Mouse (Mus musculus) spleen, postnatal 0 days (tissue): ENCODE data around the gene Olfr701. TPM values are rescaled to one million over a fixed set of nuclear protein-coding genes. Genes with fewer than 3 reads are reported as not detected.

Experiments used
- polyA plus RNA-seq: library from polyadenylated mRNA; unstranded; fragments of >200 nt; fragmentation: Nextera tagmentation; extraction: Ambion mirVana; gene quantifications from 2 replicates; pipeline ENCODE4 v1.2.1, GENCODE M21; 2015

Olfr701 gene
- 0.04 TPM in 1 of 2 replicates, not detected in the other for polyA plus RNA-seq

GRCm38 (mm10) chr7:106813829-106814228 lies at the start of gene Olfr701:
Gene Olfr701, plus strand, starts transcription at chr7:106814129.

GRCm38 (mm10) chr7:106793098-106793497 lies 20.8 kb upstream of the Olfr701 start, which contains the start of gene Olfr699:
Gene Olfr699, minus strand, starts transcription at chr7:106793198.

GRCm38 (mm10) chr7:106808734-106809133 lies 5.2 kb upstream of the Olfr701 start, which contains the start of gene Olfr700:
Gene Olfr700, minus strand, starts transcription at chr7:106808834.

GRCm38 (mm10) chr7:106833793-106834192 lies 19.9 kb downstream of the Olfr701 start, which contains the start of gene Olfr702:
Gene Olfr702, minus strand, starts transcription at chr7:106833893.

GRCm38 (mm10) chr7:106843060-106843459 lies 29.1 kb downstream of the Olfr701 start, which contains the start of gene Olfr703:
Gene Olfr703, plus strand, starts transcription at chr7:106843360.

GRCm38 (mm10) chr7:106862885-106863284 lies 49.0 kb downstream of the Olfr701 start, which contains the start of gene Olfr704:
Gene Olfr704, plus strand, starts transcription at chr7:106863185.

Other genes starting within 250 kb of the Olfr701 start
- gene Olfr693, start 133.5 kb upstream of the Olfr701 start, polyA plus RNA-seq = not detected in 2 replicates
- gene Olfr694, start 122.3 kb upstream of the Olfr701 start, polyA plus RNA-seq = not detected in 2 replicates
- gene Olfr695, start 97.7 kb upstream of the Olfr701 start, polyA plus RNA-seq = not detected in 2 replicates
- gene Olfr697, start 71.7 kb upstream of the Olfr701 start, polyA plus RNA-seq = not detected in 2 replicates
- not detected in 2 replicates for gene Olfr698, start 58.7 kb upstream of the Olfr701 start, polyA plus RNA-seq
- not detected in 2 replicates for gene Olfr699, start 20.9 kb upstream of the Olfr701 start, polyA plus RNA-seq
- not detected in 2 replicates for gene Olfr700, start 5.3 kb upstream of the Olfr701 start, polyA plus RNA-seq
- not detected in 2 replicates for gene Olfr702, start 19.8 kb downstream of the Olfr701 start, polyA plus RNA-seq
- gene Olfr703, start 29.2 kb downstream of the Olfr701 start, polyA plus RNA-seq = not detected in 2 replicates
- gene Olfr704, start 49.1 kb downstream of the Olfr701 start, polyA plus RNA-seq = not detected in 2 replicates
- gene Olfr705, start 62.8 kb downstream of the Olfr701 start, polyA plus RNA-seq = not detected in 2 replicates
- not detected in 2 replicates for gene Olfr706, start 74.0 kb downstream of the Olfr701 start, polyA plus RNA-seq
- gene Olfr707, start 87.1 kb downstream of the Olfr701 start, polyA plus RNA-seq = not detected in 2 replicates
- not detected in 2 replicates for gene Olfr1532-ps1, start 93.9 kb downstream of the Olfr701 start, polyA plus RNA-seq
- not detected in 2 replicates for gene Olfr709-ps1, start 118.1 kb downstream of the Olfr701 start, polyA plus RNA-seq
- not detected in 2 replicates for gene Olfr710, start 134.2 kb downstream of the Olfr701 start, polyA plus RNA-seq
- not detected in 2 replicates for gene Olfr6, start 149.8 kb downstream of the Olfr701 start, polyA plus RNA-seq
- not detected in 2 replicates for gene Olfr711, start 161.3 kb downstream of the Olfr701 start, polyA plus RNA-seq
- gene Olfr2, start 191.9 kb downstream of the Olfr701 start, polyA plus RNA-seq = not detected in 2 replicates
- not detected in 2 replicates for gene Olfr713, start 217.0 kb downstream of the Olfr701 start, polyA plus RNA-seq